Mouse (Mus musculus): ENCODE results near the gene Purb.

- TF ChIP-seq GATA1 (IDR thresholded peaks at IDR 0.05; ENCODE audit: low read length) (no peak), TAL1 (IDR thresholded peaks at IDR 0.05; ENCODE audit: low read length) (no peak)
These were observed 47.2 kb upstream of the Purb start for GRCm38 (mm10) chr11:6522782-6523525.
